Mouse (Mus musculus) heart, adult 2 months (tissue): ENCODE results near the gene Chn2.

Experiments used
- CTCF ChIP-seq: fragments of 200-600 bp; IDR thresholded peaks from 2 replicates; pipeline ENCODE4 v1.8.1; 2022; ENCODE audit warnings: antibody characterized with exemption, mild to moderate bottlenecking, moderate library complexity
- EP300 ChIP-seq: fragments of 200-500 bp; IDR thresholded peaks from 2 replicates; pipeline ENCODE4 v1.6.1; 2011; ENCODE audit warnings: low read depth, low read length, control low read depth; ENCODE audit not compliant: insufficient read depth

GRCm38 (mm10) chr6:54080518-54081285 lies 41.3 kb downstream of the Chn2 start:
- no peak for TF ChIP-seq CTCF
- no peak for TF ChIP-seq EP300
